4 mouse cellular contexts compared by ENCODE assay signal in the genomic region with DNA sequence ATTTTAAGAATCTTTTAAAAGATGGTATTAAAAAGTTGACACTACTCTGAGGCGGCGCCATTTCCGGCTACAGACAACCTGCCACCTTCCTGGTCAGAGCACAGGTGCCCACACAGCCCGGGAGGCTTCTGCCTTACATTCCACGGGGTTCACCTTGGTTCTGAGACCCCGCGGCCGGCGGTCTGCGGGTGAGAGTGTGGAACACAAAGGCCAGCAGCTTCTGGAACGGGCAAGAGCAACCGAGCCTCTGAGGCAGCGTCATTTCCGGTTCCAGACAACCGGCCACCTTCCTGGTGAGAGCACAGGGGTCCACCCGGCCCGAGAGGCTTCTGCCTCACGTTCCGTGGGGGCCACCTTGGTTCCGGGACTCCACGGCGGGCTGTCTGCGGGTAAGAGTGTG.
DNase-seq lines count a peak whose midpoint lies in the region; TF ChIP-seq lines count a peak whose summit lies in the region.
"Not testable (repeated sequence)": the region's sequence is repeated elsewhere in the genome, so short reads cannot be mapped to it uniquely, and the experiment has no call there.

No protein-coding gene starts in this region.

- H3K9me3 ChIP-seq in ES-Bruce4 (replicated peaks; ENCODE audit: control insufficient read depth, insufficient read depth, low read length, poor library complexity, severe bottlenecking); heart, embryonic 10.5 days: not testable (repeated sequence)

- not testable (repeated sequence) for H3K27me3 ChIP-seq in ES-Bruce4 (ENCODE audit: control insufficient read depth, insufficient read depth, low read length, poor library complexity, severe bottlenecking); heart, embryonic 10.5 days (ENCODE audit: insufficient read depth, poor library complexity, severe bottlenecking)

- WGBS in heart, embryonic 10.5 days, result 92% methylated on average over 23 of the region's 23 CpGs

- not testable (repeated sequence) for TF ChIP-seq POLR2A in ES-Bruce4 (IDR thresholded peaks at IDR 0.05; ENCODE audit: insufficient read depth, low read length)

- DNase-seq in R1 (ENCODE audit: low read depth, low spot score), result peak; percentile 12
- peak; percentile 73 for DNase-seq in heart, adult 11 months
- DNase-seq in heart, embryonic 10.5 days (ENCODE audit: low spot score), result peak; percentile 58

- H3K27ac ChIP-seq in ES-Bruce4 (ENCODE audit: insufficient read depth, low read length); heart, embryonic 10.5 days: not testable (repeated sequence)

- not testable (repeated sequence) for H3K4me1 ChIP-seq in ES-Bruce4 (ENCODE audit: control insufficient read depth, insufficient read depth, low read length); heart, embryonic 10.5 days

- H3K4me3 ChIP-seq in ES-Bruce4 (ENCODE audit: low read depth, low read length), result peak overlapping the region; percentile 26
- H3K4me3 ChIP-seq in heart, embryonic 10.5 days, result not testable (repeated sequence)

- H3K36me3 ChIP-seq in ES-Bruce4 (ENCODE audit: control insufficient read depth, insufficient read depth, low read length, poor library complexity, severe bottlenecking); heart, embryonic 10.5 days: not testable (repeated sequence)

- TF ChIP-seq EP300 in ES-Bruce4 (IDR thresholded peaks at IDR 0.05; ENCODE audit: insufficient read depth, low read depth, low read length), result not testable (repeated sequence)

- not testable (repeated sequence) for TF ChIP-seq CTCF in ES-Bruce4 (IDR thresholded peaks at IDR 0.05; ENCODE audit: low read depth, low read length)

- not testable (repeated sequence) for H3K9ac ChIP-seq in ES-Bruce4 (ENCODE audit: low read depth, poor library complexity, severe bottlenecking)

Comparison
In these comparisons a context has a peak if more than half of its experiments do, and no peak if none do; other contexts are left out.
1. DNase-seq: peak in every context shown above with its lines; median percentile 73 in heart, adult 11 months; 58 in heart, embryonic 10.5 days; 12 in R1.